Mouse (Mus musculus) bone marrow macrophage, adult 2 months (primary cell): ENCODE measurements around the gene Ovgp1. TPM values are rescaled to one million over a fixed set of nuclear protein-coding genes. Genes with fewer than 3 reads are reported as not detected.
A peak's percentile ranks its signal among the peaks of the same experiment; 100 is the strongest.

ENCODE experiments used
- H3K27ac ChIP-seq: 2 replicates; pipeline ENCODE4 v1.5.1; 2012; ENCODE audit warnings: low read depth, low read length; ENCODE audit not compliant: insufficient read depth
- H3K4me1 ChIP-seq: 2 replicates; pipeline ENCODE4 v1.6.1; 2012; ENCODE audit warnings: low read length; ENCODE audit not compliant: control insufficient read depth, insufficient read depth
- H3K4me3 ChIP-seq: 2 replicates; pipeline ENCODE4 v1.5.1; 2012; ENCODE audit warnings: mild to moderate bottlenecking, low read length, moderate library complexity; ENCODE audit not compliant: insufficient read depth
- CTCF ChIP-seq: IDR thresholded peaks from 2 replicates; pipeline ENCODE4 v1.5.1; 2012; ENCODE audit warnings: low read depth, mild to moderate bottlenecking, low read length, moderate library complexity
- POLR2A ChIP-seq: IDR thresholded peaks from 2 replicates; pipeline ENCODE4 v1.6.1; 2012; ENCODE audit warnings: mild to moderate bottlenecking, low read depth, low read length, borderline replicate concordance
- polyA plus RNA-seq: library from polyadenylated mRNA; stranded (reverse); fragments of >200 nt; gene quantifications from 2 replicates; pipeline ENCODE4 v1.2.4, GENCODE M21; 2012; ENCODE audit not compliant: missing spikeins, insufficient read depth, insufficient read length

Gene Ovgp1
- 1.8 TPM in 2 replicates for polyA plus RNA-seq

- TF ChIP-seq POLR2A: no peak
- H3K4me1 ChIP-seq: peaks cover 13% of the 10 kb centered on the region
- H3K4me3 ChIP-seq: no peak within 1 kb of the TSS
- H3K27ac ChIP-seq: no peak within 1 kb of the TSS
Observed at GRCm38 (mm10) chr3:105973411-105973810, at the start of gene Ovgp1. Gene Ovgp1 (plus strand): TSS chr3:105973711.

- no peak overlapping the region for H3K4me3 ChIP-seq
- TF ChIP-seq CTCF: no peak
- TF ChIP-seq POLR2A: no peak
- no peak overlapping the region for H3K27ac ChIP-seq
- H3K4me1 ChIP-seq: peaks cover 6% of the 10 kb centered on the region
Observed at GRCm38 (mm10) chr3:105924616-105925015, 48.9 kb upstream of the Ovgp1 start.

- H3K4me3 ChIP-seq: no peak overlapping the region
- H3K4me1 ChIP-seq: peaks cover 16% of the 10 kb centered on the region
- H3K27ac ChIP-seq: no peak overlapping the region
- no peak for TF ChIP-seq CTCF
- TF ChIP-seq POLR2A: no peak
Observed at GRCm38 (mm10) chr3:105927561-105928194, 45.8 kb upstream of the Ovgp1 start.

GRCm38 (mm10) chr3:105928195-105928569, 45.3 kb upstream of the Ovgp1 start:
- no peak overlapping the region for H3K4me3 ChIP-seq
- peaks cover 19% of the 10 kb centered on the region for H3K4me1 ChIP-seq
- TF ChIP-seq CTCF (no peak), POLR2A (no peak)
- H3K27ac ChIP-seq: no peak overlapping the region

DNA sequence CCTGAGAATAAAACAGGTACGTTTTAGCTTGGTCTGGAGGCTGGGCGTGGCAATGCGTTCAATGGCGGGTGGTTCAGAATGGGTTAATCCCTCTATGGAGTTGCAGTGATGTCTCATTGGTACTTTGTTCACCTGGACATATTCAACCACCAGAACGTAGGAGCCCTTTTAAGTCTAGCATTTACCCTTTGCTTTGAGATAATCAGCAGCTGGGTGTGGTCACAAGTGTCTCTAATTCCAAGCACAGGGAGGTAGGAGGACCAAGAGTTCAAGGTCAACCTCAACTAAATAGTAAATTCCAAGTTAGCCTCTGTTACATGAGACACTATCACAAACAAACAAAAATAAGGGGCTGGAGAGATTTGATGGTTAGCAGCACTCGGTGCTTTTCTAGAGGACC, 44.7 kb upstream of the Ovgp1 start:
- Histone ChIP-seq H3K4me1 (peaks cover 19% of the 10 kb centered on the region), H3K4me3 (no peak overlapping the region), H3K27ac (no peak overlapping the region)
- no peak for TF ChIP-seq CTCF
- TF ChIP-seq POLR2A: no peak

DNA sequence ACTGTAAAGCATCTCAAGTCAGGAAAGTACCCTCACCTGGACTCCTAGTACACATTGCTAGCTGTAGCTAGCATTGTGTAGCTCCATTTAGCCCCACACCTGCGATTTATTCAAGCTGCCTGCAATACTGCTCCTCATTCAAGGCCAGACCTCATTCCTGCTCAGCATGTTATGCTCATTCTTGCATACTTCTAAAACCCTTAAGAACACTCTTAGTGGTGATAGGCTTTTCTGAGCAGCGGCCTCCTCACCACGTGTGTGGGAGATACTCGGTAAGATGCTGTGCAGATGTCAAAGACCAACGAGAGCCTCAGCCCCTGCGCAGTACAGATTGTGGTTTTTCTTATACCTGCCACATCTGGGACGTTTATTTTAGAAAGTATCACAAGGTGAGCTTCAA, 43.7 kb upstream of the Ovgp1 start:
- no peak overlapping the region for H3K27ac ChIP-seq
- TF ChIP-seq CTCF (no peak), POLR2A (no peak)
- H3K4me1 ChIP-seq: peaks cover 19% of the 10 kb centered on the region
- H3K4me3 ChIP-seq: no peak overlapping the region

- Histone ChIP-seq H3K4me1 (peaks cover 19% of the 10 kb centered on the region), H3K27ac (no peak overlapping the region)
Observed at GRCm38 (mm10) chr3:105931095-105931494, 42.4 kb upstream of the Ovgp1 start.

DNA sequence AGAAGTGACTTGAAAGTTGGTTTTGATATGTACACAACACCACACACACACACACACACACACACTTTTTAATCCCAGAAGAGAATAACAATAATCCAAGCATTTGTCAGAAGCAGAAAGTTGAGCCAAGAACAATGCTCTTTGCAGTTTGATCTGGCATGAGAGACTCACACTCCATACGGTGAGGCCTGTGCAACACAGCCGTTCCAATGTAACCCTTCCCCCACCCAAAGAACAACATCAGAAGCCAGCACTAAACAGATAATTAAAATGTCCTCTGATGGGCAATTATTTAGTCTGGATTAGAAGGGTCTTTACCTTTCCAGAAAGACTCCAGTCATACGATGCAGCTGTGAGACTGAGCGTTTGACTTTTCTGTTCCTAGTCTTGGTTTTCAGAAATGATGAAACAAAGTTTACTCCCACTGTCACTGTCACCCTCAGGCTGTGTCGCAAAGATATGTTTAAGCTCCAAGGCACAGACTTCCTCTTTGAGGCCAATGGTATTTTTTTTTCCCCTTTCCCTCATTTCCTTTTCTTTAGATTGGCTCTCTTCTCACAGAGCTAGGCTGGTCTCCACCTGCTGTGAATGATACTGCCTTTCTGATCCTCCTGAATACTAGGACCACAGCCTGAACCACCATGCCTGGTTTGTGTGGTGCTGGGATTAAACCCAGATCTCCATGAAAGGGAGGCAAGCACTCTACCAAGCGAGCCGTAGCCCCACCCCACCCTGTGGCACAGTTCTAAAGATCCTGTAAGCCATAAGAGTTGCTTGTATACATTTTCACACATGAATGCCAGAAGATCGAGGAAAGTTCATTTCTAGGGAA, 41.1 kb upstream of the Ovgp1 start, which contains the start of gene I830077J02Rik:
Gene I830077J02Rik, minus strand, starts transcription at position 425 of the 832 bp plus-strand sequence.
- Histone ChIP-seq H3K27ac (peak within 1 kb of the TSS; percentile 71), H3K4me1 (peaks cover 17% of the 10 kb centered on the region), H3K4me3 (peak within 1 kb of the TSS; percentile 26)

More at GRCm38 (mm10) chr3:105931095-105931494, 42.4 kb upstream of the Ovgp1 start:
- H3K4me3 ChIP-seq: no peak overlapping the region
- no peak for TF ChIP-seq POLR2A
- no peak for TF ChIP-seq CTCF

GRCm38 (mm10) chr3:105933926-105934325, 39.6 kb upstream of the Ovgp1 start:
- Histone ChIP-seq H3K4me3 (no peak overlapping the region), H3K27ac (no peak overlapping the region), H3K4me1 (peaks cover 17% of the 10 kb centered on the region)
- TF ChIP-seq POLR2A (no peak), CTCF (no peak)

More for the DNA sequence above, 41.1 kb upstream of the Ovgp1 start, which contains the start of gene I830077J02Rik:
- TF ChIP-seq CTCF: no peak
- no peak for TF ChIP-seq POLR2A

GRCm38 (mm10) chr3:105935033-105935432, 38.5 kb upstream of the Ovgp1 start:
- Histone ChIP-seq H3K27ac (no peak overlapping the region), H3K4me3 (no peak overlapping the region), H3K4me1 (peaks cover 14% of the 10 kb centered on the region)
- no peak for TF ChIP-seq POLR2A
- no peak for TF ChIP-seq CTCF
